Mouse (Mus musculus) hindbrain, embryonic 12.5 days (tissue): ENCODE data around the gene Glod5. TPM values are rescaled to one million over a fixed set of nuclear protein-coding genes. Genes with fewer than 3 reads are reported as not detected.
A peak's percentile ranks its signal among the peaks of the same experiment; 100 is the strongest.
"Not testable (repeated sequence)": the region's sequence is repeated elsewhere in the genome, so short reads cannot be mapped to it uniquely, and the experiment has no call there.

ENCODE experiments used
- ATAC-seq: fragments of 200-750 bp; cut with Nextera tagmentation; 2 replicates; pipeline ENCODE4 v1.8.0; 2017; ENCODE audit warnings: moderate TSS enrichment; ENCODE audit not compliant: low FRiP score
- H3K27ac ChIP-seq: fragments of 300-500 bp; sonication (generic); 2 replicates; pipeline ENCODE4 v1.5.1; 2016; ENCODE audit warnings: mild to moderate bottlenecking
- H3K27me3 ChIP-seq: fragments of 300-500 bp; sonication (generic); 2 replicates; pipeline ENCODE4 v1.6.1; 2016; ENCODE audit warnings: mild to moderate bottlenecking
- H3K36me3 ChIP-seq: fragments of 300-500 bp; sonication (generic); 2 replicates; pipeline ENCODE4 v1.6.1; 2016; ENCODE audit warnings: mild to moderate bottlenecking
- H3K4me1 ChIP-seq: fragments of 300-500 bp; sonication (generic); 2 replicates; pipeline ENCODE4 v1.6.1; 2016
- H3K4me2 ChIP-seq: fragments of 300-500 bp; sonication (generic); replicated peaks from 2 replicates; pipeline ENCODE4 v1.6.1; 2016; ENCODE audit warnings: mild to moderate bottlenecking
- H3K4me3 ChIP-seq: fragments of 300-500 bp; sonication (generic); 2 replicates; pipeline ENCODE4 v1.5.1; 2016; ENCODE audit warnings: mild to moderate bottlenecking
- H3K9ac ChIP-seq: fragments of 300-500 bp; sonication (generic); 2 replicates; pipeline ENCODE4 v1.6.1; 2016; ENCODE audit warnings: mild to moderate bottlenecking, moderate library complexity
- H3K9me3 ChIP-seq: fragments of 300-500 bp; sonication (generic); replicated peaks from 2 replicates; pipeline ENCODE4 v1.6.1; 2016; ENCODE audit warnings: mild to moderate bottlenecking
- WGBS: fragments of 180-500 bp; shearing (Covaris S2); methylation state at CpG from one replicate; pipeline ENCODE4 v1.1.7; 2016; 5-methylcytosine and 5-hydroxymethylcytosine counted together
- polyA plus RNA-seq: library from polyadenylated mRNA; unstranded; fragments of >200 nt; fragmentation: Nextera tagmentation; extraction: Ambion mirVana; gene quantifications from 2 replicates; pipeline ENCODE4 v1.2.1, GENCODE M21; 2016

The Glod5 gene
- polyA plus RNA-seq, result not detected in 2 replicates

DNA sequence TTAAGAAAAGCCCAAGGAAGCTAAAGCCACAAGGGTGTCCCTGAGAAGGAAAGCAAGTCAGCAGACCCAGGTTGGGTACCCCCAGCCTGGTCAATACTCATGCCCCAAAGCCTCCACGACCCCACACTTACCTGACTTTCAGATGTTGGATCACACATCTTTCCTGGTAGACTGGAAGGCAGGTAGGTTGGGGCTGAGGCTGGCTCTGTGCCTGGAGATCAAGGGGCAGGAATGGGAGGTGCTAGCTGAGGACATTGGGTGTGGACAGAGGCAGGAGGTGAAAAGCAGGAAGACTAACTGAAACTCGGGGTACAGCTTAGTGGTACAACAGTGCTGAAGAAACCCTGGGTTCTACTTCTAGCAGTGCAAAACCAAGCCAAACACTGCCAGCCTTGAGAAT, at the start of gene Glod5:
TSS of gene Glod5 (minus strand) at position 207 of the 400 bp plus-strand sequence.
- Histone ChIP-seq H3K36me3 (no peaks in the 10 kb centered on the region), H3K9ac (no peak within 1 kb of the TSS), H3K4me2 (no peak within 1 kb of the TSS), H3K4me3 (no peak within 1 kb of the TSS), H3K4me1 (no peaks in the 10 kb centered on the region), H3K27ac (no peak within 1 kb of the TSS), H3K27me3 (no peaks in the 10 kb centered on the region), H3K9me3 (no peaks in the 10 kb centered on the region)
- ATAC-seq, result no peak
- 61% methylated on average over 2 of the region's 2 CpGs for whole genome bisulfite sequencing

- H3K4me1 ChIP-seq, H3K36me3 ChIP-seq, H3K27me3 ChIP-seq, H3K27ac ChIP-seq, H3K9ac ChIP-seq, H3K4me2 ChIP-seq, H3K4me3 ChIP-seq, ATAC-seq, H3K9me3 ChIP-seq: not testable (repeated sequence)
- WGBS, result 87% methylated on average over 8 of the region's 8 CpGs
These were observed 32.9 kb upstream of the Glod5 start for GRCm38 (mm10) chrX:8051044-8051781.

GRCm38 (mm10) chrX:8033009-8033408, 14.7 kb upstream of the Glod5 start:
- Histone ChIP-seq H3K9me3 (no peaks in the 10 kb centered on the region), H3K4me1 (no peaks in the 10 kb centered on the region), H3K27ac (no peak overlapping the region), H3K9ac (no peak overlapping the region), H3K4me2 (no peak overlapping the region), H3K27me3 (no peaks in the 10 kb centered on the region), H3K4me3 (no peak overlapping the region), H3K36me3 (no peaks in the 10 kb centered on the region)
- ATAC-seq, result no peak
- WGBS, result 58% methylated on average over 1 of the region's 1 CpGs

- Histone ChIP-seq H3K9ac (no peak overlapping the region), H3K4me2 (no peak overlapping the region), H3K27ac (no peak overlapping the region), H3K36me3 (no peaks in the 10 kb centered on the region), H3K4me1 (no peaks in the 10 kb centered on the region), H3K27me3 (no peaks in the 10 kb centered on the region), H3K9me3 (0 out of 2 replicates have a peak, but pooled peaks cover 7% of the 10 kb centered on the region), H3K4me3 (no peak overlapping the region)
- WGBS, result 79% methylated on average over 4 of the region's 4 CpGs
- no peak for ATAC-seq
These were observed 8.5 kb upstream of the Glod5 start for GRCm38 (mm10) chrX:8026811-8027210.

GRCm38 (mm10) chrX:8024795-8025194, 6.5 kb upstream of the Glod5 start:
- Histone ChIP-seq H3K4me3 (no peak overlapping the region), H3K9me3 (0 out of 2 replicates have a peak, but pooled peaks cover 7% of the 10 kb centered on the region), H3K36me3 (no peaks in the 10 kb centered on the region), H3K27ac (no peak overlapping the region), H3K4me1 (no peaks in the 10 kb centered on the region), H3K4me2 (no peak overlapping the region), H3K9ac (no peak overlapping the region), H3K27me3 (no peaks in the 10 kb centered on the region)
- WGBS, result 69% methylated on average over 2 of the region's 2 CpGs
- no peak for ATAC-seq

DNA sequence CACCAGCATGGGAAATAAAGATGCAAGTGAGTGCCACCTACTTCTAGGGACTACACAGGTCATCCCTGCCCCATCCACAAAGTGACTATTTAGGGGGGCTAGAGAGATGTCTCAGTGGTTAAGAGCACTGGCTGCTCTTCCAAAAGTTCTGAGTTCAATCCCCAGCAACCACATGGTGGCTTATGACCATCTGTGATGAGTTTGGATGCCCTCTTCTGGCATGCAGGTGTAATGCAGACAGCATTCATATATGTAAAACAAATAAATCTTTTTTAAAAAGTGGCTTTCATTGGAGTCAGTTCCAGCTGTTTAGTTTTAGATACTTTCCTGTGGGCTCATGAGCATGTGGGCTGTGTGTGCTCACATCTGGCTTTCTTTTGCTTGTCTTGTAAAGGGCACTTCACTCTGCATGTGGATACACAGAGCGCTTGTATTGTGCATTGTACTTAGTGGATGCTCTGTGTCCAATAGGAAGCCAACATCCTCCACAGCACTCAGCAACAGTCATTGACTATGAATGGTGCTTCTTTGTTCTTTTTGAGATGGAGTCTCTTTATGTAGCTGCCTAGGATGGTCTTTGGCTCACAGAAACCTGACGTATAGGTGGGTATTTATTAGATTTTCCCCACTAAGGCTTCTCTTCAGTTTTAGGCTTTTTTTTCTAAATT, 2.0 kb upstream of the Glod5 start:
- Histone ChIP-seq H3K4me3 (no peak overlapping the region), H3K4me1 (no peaks in the 10 kb centered on the region), H3K9ac (no peak overlapping the region), H3K27me3 (no peaks in the 10 kb centered on the region), H3K4me2 (no peak overlapping the region), H3K36me3 (no peaks in the 10 kb centered on the region), H3K27ac (no peak overlapping the region), H3K9me3 (no peaks in the 10 kb centered on the region)
- 70% methylated on average over 2 of the region's 2 CpGs for WGBS
- ATAC-seq, result no peak

DNA sequence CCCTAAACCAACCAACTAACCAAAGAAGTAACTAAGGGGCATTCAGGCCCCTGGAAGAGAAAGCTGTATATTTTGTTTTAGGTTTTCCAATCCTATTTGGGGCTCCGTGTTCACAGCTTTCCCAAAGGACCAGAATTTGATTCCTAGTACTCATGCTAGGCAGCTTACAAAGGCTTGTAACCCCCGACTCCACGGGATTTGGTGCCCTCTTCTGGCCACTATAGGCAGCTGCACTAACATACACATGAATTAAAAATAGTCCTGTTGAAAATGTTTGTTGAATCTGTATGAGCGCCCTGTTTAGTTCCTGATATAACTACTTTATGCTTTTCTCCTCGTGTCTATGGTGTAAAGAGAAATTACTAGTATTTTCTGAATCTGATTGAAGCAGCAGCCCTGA, 1.1 kb downstream of the Glod5 start:
- Histone ChIP-seq H3K9me3 (no peaks in the 10 kb centered on the region), H3K36me3 (no peaks in the 10 kb centered on the region), H3K27ac (no peak overlapping the region), H3K9ac (no peak overlapping the region), H3K4me1 (no peaks in the 10 kb centered on the region), H3K4me2 (no peak overlapping the region), H3K27me3 (no peaks in the 10 kb centered on the region), H3K4me3 (no peak overlapping the region)
- 14% methylated on average over 5 of the region's 5 CpGs for WGBS
- no peak for ATAC-seq

DNA sequence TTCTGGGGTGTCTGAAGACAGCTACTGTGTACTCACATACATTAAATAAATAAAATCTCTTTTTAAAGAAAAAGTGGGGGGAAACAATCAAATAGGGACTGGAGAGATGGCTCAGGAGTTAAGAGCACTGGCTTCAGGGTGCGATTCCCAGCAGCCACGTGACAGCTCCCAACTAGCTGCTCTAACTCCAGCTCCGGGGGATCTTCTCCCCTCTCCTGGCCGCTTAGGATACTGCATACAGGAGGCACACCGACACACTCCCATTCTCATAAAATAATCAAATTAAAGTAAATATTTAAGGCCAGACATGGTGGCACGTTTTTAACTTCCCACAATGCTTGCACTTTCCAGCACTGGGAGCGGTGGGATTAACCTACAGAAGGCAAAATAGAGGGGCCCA, 2.6 kb downstream of the Glod5 start:
- H3K36me3 ChIP-seq, H3K4me2 ChIP-seq, H3K27me3 ChIP-seq, H3K4me3 ChIP-seq, ATAC-seq, H3K9me3 ChIP-seq, H3K27ac ChIP-seq, H3K9ac ChIP-seq, H3K4me1 ChIP-seq: not testable (repeated sequence)
- WGBS, result 31% methylated on average over 7 of the region's 7 CpGs

GRCm38 (mm10) chrX:8013569-8014314, 4.5 kb downstream of the Glod5 start:
- Histone ChIP-seq H3K27me3 (no peaks in the 10 kb centered on the region), H3K36me3 (no peaks in the 10 kb centered on the region), H3K27ac (no peak overlapping the region), H3K9ac (no peak overlapping the region), H3K4me2 (no peak overlapping the region), H3K4me3 (no peak overlapping the region), H3K4me1 (no peaks in the 10 kb centered on the region), H3K9me3 (no peaks in the 10 kb centered on the region)
- WGBS, result 26% methylated on average over 7 of the region's 8 CpGs
- peak; percentile 71 for ATAC-seq

DNA sequence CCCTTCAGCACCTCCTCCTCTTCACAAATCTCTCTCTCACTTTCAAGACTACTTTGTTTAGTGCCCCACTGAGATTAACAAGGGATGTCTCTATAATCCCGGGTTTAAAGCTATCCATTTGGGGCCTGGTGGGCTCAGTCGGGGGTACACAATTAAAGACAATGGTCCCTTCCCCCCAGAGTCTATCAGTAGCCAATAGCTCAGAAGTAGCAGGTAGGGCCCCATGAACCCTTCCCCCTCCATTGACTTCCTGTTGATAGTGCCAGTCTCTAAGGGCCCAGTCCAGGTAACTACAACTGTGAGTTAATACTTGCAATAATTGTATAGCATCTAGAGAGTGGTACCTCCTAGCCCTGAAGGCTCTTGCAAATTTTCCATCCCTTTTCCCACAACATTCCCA, 5.1 kb downstream of the Glod5 start:
- Histone ChIP-seq H3K36me3 (no peaks in the 10 kb centered on the region), H3K4me1 (no peaks in the 10 kb centered on the region), H3K4me2 (no peak overlapping the region), H3K9me3 (no peaks in the 10 kb centered on the region), H3K27ac (no peak overlapping the region), H3K4me3 (no peak overlapping the region), H3K27me3 (no peaks in the 10 kb centered on the region), H3K9ac (no peak overlapping the region)
- ATAC-seq, result peak; percentile 12; the same call in 1 of the 2 replicates
- 16% methylated on average over 2 of the region's 2 CpGs for WGBS

- H3K9me3 ChIP-seq, ATAC-seq, H3K36me3 ChIP-seq, H3K27me3 ChIP-seq, H3K9ac ChIP-seq, H3K4me2 ChIP-seq, H3K4me1 ChIP-seq, H3K27ac ChIP-seq, H3K4me3 ChIP-seq: not testable (repeated sequence)
- WGBS, result 82% methylated on average over 4 of the region's 4 CpGs
These were observed 8.9 kb downstream of the Glod5 start for GRCm38 (mm10) chrX:8009356-8009755.

- Histone ChIP-seq H3K4me1 (no peaks in the 10 kb centered on the region), H3K9me3 (no peaks in the 10 kb centered on the region), H3K27ac (no peak overlapping the region), H3K4me3 (no peak overlapping the region), H3K4me2 (no peak overlapping the region), H3K36me3 (no peaks in the 10 kb centered on the region), H3K27me3 (no peaks in the 10 kb centered on the region), H3K9ac (no peak overlapping the region)
- WGBS, result 40% methylated on average over 5 of the region's 5 CpGs
- ATAC-seq, result no peak
These were observed 9.7 kb downstream of the Glod5 start for GRCm38 (mm10) chrX:8008543-8008942.
